Mouse (Mus musculus) embryonic facial prominence, embryonic 13.5 days (tissue): ENCODE results near the gene Cela2a. TPM values are rescaled to one million over a fixed set of nuclear protein-coding genes. Genes with fewer than 3 reads are reported as not detected.
A peak's percentile ranks its signal among the peaks of the same experiment; 100 is the strongest.

Experiments used
- ATAC-seq: fragments of 200-750 bp; cut with Nextera tagmentation; 2 replicates; pipeline ENCODE4 v1.8.0; 2017; ENCODE audit warnings: low read depth; ENCODE audit not compliant: insufficient number of reproducible peaks, insufficient read depth, low FRiP score, low TSS enrichment
- H3K27ac ChIP-seq: fragments of 300-500 bp; sonication (generic); 2 replicates; pipeline ENCODE4 v1.5.1; 2015; ENCODE audit warnings: moderate library complexity, mild to moderate bottlenecking, inconsistent platforms
- H3K27me3 ChIP-seq: fragments of 300-500 bp; sonication (generic); 2 replicates; pipeline ENCODE4 v1.6.1; 2015; ENCODE audit warnings: mild to moderate bottlenecking, inconsistent platforms
- H3K36me3 ChIP-seq: fragments of 300-500 bp; sonication (generic); 2 replicates; pipeline ENCODE4 v1.6.1; 2015; ENCODE audit warnings: mild to moderate bottlenecking, inconsistent platforms
- H3K4me1 ChIP-seq: fragments of 300-500 bp; sonication (generic); 2 replicates; pipeline ENCODE4 v1.6.1; 2015; ENCODE audit warnings: inconsistent platforms
- H3K4me2 ChIP-seq: fragments of 300-500 bp; sonication (generic); 2 replicates; pipeline ENCODE4 v1.6.1; 2015; ENCODE audit warnings: moderate library complexity, mild to moderate bottlenecking, inconsistent platforms
- H3K4me3 ChIP-seq: fragments of 300-500 bp; sonication (generic); 2 replicates; pipeline ENCODE4 v1.5.1; 2015; ENCODE audit warnings: mild to moderate bottlenecking, inconsistent platforms
- H3K9ac ChIP-seq: fragments of 300-500 bp; sonication (generic); 2 replicates; pipeline ENCODE4 v1.6.1; 2015; ENCODE audit warnings: mild to moderate bottlenecking, inconsistent platforms
- H3K9me3 ChIP-seq: fragments of 300-500 bp; sonication (generic); 2 replicates; pipeline ENCODE4 v1.6.1; 2016; ENCODE audit warnings: inconsistent platforms
- WGBS: fragments of 180-500 bp; shearing (Covaris S2); methylation state at CpG from one replicate; pipeline ENCODE4 v1.1.7; 2015; ENCODE audit warnings: mixed read lengths; 5-methylcytosine and 5-hydroxymethylcytosine counted together
- polyA plus RNA-seq: library from polyadenylated mRNA; unstranded; fragments of >200 nt; fragmentation: Nextera tagmentation; extraction: Ambion mirVana; gene quantifications from 2 replicates; pipeline ENCODE4 v1.2.1, GENCODE M21; 2015

Gene Cela2a
- polyA plus RNA-seq, 1 experiment from 2014 or later, result not detected

DNA sequence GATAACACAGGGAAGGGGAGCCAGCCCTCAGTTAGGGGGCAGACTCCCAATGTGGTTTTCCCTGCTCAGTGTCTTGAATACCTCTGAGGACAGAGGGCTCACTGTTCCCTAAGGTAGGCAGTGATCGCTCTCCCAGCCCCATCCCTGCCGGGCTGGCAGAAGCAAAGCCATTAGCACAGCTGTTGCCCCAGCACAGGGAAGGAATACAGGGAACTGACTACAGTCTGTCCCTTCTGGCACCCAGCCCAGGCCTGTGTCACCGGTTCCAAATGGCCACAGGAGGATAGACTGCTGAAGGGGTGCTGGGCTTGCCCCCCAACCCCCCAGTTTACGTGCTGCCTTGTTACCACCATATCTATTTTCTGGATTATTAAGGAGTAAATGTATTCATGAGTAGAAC lies 41.5 kb upstream of the Cela2a start:
- no peak for ATAC-seq
- peak overlapping the region; percentile 68 for H3K27ac ChIP-seq
- H3K36me3 ChIP-seq, result 0 out of 2 replicates have a peak, but pooled peaks cover 5% of the 10 kb centered on the region
- no peak overlapping the region for H3K4me3 ChIP-seq
- no peaks in the 10 kb centered on the region for H3K27me3 ChIP-seq
- H3K9me3 ChIP-seq, result no peaks in the 10 kb centered on the region
- 33% methylated on average over 4 of the region's 4 CpGs for WGBS
- peak overlapping the region; percentile 27 for H3K9ac ChIP-seq
- peaks cover 36% of the 10 kb centered on the region for H3K4me1 ChIP-seq
- H3K4me2 ChIP-seq, result peak overlapping the region; percentile 18

DNA sequence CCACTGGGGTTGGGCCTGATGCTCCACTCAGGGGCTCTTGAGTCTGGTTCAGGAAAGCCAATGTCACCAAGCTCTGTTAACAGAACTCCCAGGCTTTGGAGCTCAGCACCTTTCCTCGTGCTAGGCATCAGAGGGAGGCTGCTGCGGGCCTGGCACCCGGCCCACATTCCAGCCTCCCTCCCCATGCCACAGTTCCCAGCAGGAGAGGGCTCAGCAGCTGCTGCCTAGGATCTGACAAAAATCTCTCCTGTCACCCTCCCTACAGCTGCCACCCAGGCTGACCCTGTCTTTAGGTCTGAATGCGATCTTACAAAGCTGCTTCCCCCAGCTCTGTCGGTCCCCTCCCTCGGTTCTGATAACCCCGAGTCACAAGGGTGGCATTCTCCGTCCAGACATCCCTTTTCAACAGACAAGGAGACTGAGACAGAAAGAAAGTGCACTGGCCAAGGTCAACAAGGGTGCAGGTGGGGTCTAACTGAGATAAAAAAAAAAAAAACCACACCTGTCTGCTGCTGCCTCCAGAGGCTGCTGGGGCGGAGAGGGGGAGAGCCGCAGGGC lies 41.1 kb upstream of the Cela2a start:
- Histone ChIP-seq H3K27ac (peak overlapping the region; percentile 68), H3K9me3 (no peaks in the 10 kb centered on the region), H3K36me3 (0 out of 2 replicates have a peak, but pooled peaks cover 5% of the 10 kb centered on the region), H3K27me3 (no peaks in the 10 kb centered on the region), H3K4me2 (peak overlapping the region; percentile 18), H3K9ac (peak overlapping the region; percentile 27; the same call in 1 of the 2 replicates), H3K4me1 (peaks cover 33% of the 10 kb centered on the region), H3K4me3 (no peak overlapping the region)
- WGBS, result 24% methylated on average over 10 of the region's 10 CpGs
- peak; percentile 72 for ATAC-seq

DNA sequence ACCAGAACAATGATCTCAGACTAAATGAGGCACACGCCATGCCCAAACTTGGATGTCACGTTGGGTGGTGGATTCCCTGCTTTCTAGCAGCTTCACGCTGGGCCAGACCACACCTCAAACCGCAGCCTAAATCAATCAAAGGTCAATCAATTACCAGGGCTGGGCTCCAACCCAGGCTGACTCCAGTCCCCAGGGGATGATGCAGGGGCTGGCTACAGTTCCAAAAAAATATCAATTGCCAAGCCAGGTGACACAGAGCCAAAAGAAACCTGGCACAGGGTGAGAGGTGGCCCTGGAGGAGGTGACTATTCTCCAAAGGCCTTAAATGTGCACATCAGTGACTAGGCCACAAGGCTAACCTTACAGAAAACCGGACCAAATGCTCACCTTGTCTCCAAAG lies 39.6 kb upstream of the Cela2a start:
- ATAC-seq, result no peak
- peaks cover 10% of the 10 kb centered on the region for H3K36me3 ChIP-seq
- H3K4me1 ChIP-seq, result peaks cover 29% of the 10 kb centered on the region
- 88% methylated on average over 5 of the region's 5 CpGs for WGBS
- H3K4me3 ChIP-seq, result no peak overlapping the region
- H3K4me2 ChIP-seq, result no peak overlapping the region
- H3K9me3 ChIP-seq, result no peaks in the 10 kb centered on the region
- H3K27me3 ChIP-seq, result no peaks in the 10 kb centered on the region
- H3K27ac ChIP-seq, result no peak overlapping the region
- no peak overlapping the region for H3K9ac ChIP-seq

DNA sequence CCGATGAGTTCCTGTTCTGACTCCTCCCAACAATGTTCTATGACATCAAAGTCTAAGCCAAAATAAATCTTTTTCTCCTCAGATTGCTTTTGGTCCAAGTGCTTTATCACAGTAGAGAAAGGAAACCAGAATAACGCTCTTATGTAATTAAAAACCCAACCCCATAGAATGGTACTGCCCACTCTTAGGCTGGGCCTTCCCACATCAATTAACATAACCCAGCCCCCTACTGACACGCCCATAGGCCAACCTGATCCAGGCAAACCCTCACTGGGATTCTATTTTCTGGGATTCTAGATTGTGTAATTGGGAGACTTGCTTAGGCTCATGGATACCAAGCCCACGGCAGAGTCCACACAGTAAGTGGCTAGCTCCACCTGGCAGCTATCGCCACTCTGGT lies 39.0 kb upstream of the Cela2a start:
- no peak overlapping the region for H3K9ac ChIP-seq
- no peaks in the 10 kb centered on the region for H3K9me3 ChIP-seq
- no peak overlapping the region for H3K4me3 ChIP-seq
- H3K27ac ChIP-seq, result no peak overlapping the region
- H3K27me3 ChIP-seq, result no peaks in the 10 kb centered on the region
- no peak for ATAC-seq
- no peak overlapping the region for H3K4me2 ChIP-seq
- H3K4me1 ChIP-seq, result peaks cover 29% of the 10 kb centered on the region
- H3K36me3 ChIP-seq, result peaks cover 16% of the 10 kb centered on the region
- 93% methylated on average over 5 of the region's 5 CpGs for WGBS

DNA sequence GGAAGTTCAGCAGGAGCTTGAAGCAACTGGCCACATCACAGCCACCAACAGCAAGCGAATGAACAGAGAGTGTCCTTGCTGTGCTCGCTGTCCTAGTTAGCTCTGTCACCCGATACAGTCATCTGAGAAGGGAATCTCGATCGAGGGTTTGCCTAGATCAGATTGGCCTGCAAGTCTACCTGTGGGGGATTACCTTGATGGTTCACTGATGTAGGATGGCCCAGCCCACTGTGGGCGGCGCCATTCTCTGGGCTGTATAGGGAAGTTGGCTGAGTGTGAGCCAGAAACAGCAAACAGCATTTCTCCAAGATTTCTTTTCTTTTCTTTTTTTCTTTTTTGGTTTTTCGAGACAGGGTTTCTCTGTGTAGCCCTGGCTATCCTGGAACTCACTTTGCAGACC lies 38.5 kb upstream of the Cela2a start:
- no peak for ATAC-seq
- H3K4me3 ChIP-seq, result no peak overlapping the region

DNA sequence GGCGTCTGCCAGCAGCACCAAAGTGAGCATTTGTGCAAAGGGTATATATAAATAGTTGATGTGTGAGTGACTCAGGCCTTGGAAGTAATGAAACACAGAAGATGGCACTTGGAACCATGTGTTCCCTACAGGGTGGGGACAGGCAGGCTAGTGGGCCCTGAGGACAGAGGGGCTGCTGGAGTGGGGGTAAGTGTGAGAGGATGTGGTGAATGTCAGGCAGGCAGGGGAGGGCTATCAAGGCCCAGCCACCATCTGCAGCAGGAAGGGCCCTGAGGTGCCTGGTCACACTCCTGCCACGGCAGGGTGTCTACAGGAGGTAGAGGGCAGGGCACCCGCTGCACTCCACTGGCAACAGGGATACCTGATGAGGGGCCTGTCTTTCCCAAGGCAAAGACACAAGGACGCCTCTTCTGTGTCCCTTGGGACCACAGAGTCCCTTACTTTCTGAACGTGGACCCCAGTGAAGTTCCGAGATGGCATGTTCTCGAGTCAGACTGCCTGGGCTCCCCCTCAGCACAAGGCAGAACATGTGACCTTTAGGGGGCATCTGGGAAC lies 37.8 kb upstream of the Cela2a start:
- ATAC-seq, result no peak
- peaks cover 28% of the 10 kb centered on the region for H3K36me3 ChIP-seq
- WGBS, result 86% methylated on average over 7 of the region's 7 CpGs
- no peak overlapping the region for H3K4me2 ChIP-seq
- no peaks in the 10 kb centered on the region for H3K27me3 ChIP-seq
- no peak overlapping the region for H3K9ac ChIP-seq
- H3K4me1 ChIP-seq, result peaks cover 29% of the 10 kb centered on the region
- H3K9me3 ChIP-seq, result no peaks in the 10 kb centered on the region
- no peak overlapping the region for H3K4me3 ChIP-seq
- no peak overlapping the region for H3K27ac ChIP-seq

More for the DNA sequence above, 38.5 kb upstream of the Cela2a start:
- H3K36me3 ChIP-seq, result peaks cover 21% of the 10 kb centered on the region
- H3K4me1 ChIP-seq, result peaks cover 29% of the 10 kb centered on the region
- no peak overlapping the region for H3K4me2 ChIP-seq
- no peaks in the 10 kb centered on the region for H3K9me3 ChIP-seq
- H3K9ac ChIP-seq, result no peak overlapping the region
- H3K27ac ChIP-seq, result no peak overlapping the region
- no peaks in the 10 kb centered on the region for H3K27me3 ChIP-seq
- 89% methylated on average over 8 of the region's 8 CpGs for WGBS

DNA sequence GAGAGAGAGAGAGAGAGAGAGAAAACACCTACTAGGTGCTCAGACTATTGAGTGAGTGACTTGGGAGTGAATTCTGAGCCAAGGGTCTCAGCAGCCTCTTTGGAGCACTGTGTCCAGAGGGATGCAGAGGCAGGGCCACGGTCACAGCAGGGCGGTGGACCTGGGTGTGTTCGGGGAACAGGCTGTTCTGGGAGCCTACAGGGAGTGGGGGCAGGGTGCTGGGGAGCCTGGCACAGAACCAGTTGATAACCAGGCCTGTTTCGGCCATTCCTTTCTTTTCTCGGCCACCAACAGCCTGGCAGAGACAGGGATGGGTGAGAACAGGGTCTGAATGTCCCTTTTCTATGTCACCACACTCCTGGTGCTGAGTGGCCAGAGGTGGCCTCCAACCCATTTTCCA lies 36.9 kb upstream of the Cela2a start:
- Histone ChIP-seq H3K4me1 (peaks cover 22% of the 10 kb centered on the region), H3K9ac (0 out of 2 replicates have a peak overlapping the region, but pooled peaks have one; percentile 16)

DNA sequence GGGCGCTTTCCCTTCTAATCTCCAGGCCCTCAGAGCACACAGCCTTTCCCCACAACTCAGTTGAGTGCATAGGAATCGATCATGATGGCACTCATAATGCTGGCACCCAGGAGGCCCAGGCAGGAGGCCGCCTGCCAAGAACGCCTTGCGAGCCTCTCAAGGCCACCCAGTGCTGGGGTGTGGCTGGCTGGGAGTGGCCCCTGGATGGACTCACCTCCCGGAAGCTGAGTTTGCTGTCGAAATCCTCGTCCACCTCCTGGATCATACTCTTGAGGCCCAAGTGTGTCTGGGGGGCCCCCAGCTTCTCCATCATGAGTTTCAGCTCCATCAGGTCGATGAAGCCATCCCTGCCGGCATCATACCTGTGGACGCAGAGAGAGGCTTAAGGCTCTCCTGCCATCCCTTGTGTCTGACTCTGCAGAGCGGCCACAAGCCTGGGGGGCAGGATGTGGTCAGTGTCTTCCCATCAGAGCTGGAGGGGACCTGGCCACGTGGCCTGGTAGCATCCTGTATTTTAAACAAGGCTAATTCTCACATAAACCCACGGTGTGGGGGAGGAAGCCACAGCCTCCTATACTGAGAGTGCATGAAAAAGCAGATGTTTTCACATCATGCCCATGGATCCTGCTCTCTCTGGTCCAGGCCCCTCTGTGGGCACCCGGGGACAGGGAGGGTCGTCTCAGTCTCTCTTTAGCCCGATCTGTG lies 35.8 kb upstream of the Cela2a start:
- peaks cover 13% of the 10 kb centered on the region for H3K4me1 ChIP-seq
- no peaks in the 10 kb centered on the region for H3K9me3 ChIP-seq
- no peak overlapping the region for H3K4me3 ChIP-seq
- H3K9ac ChIP-seq, result no peak overlapping the region
- no peak overlapping the region for H3K27ac ChIP-seq
- no peak for ATAC-seq
- no peak overlapping the region for H3K4me2 ChIP-seq
- 86% methylated on average over 17 of the region's 17 CpGs for WGBS
- no peaks in the 10 kb centered on the region for H3K27me3 ChIP-seq
- H3K36me3 ChIP-seq, result peaks cover 31% of the 10 kb centered on the region

More for the DNA sequence above, 36.9 kb upstream of the Cela2a start:
- H3K27me3 ChIP-seq, result no peaks in the 10 kb centered on the region
- H3K27ac ChIP-seq, result no peak overlapping the region
- no peaks in the 10 kb centered on the region for H3K9me3 ChIP-seq
- 83% methylated on average over 5 of the region's 5 CpGs for WGBS
- H3K4me3 ChIP-seq, result no peak overlapping the region
- no peak overlapping the region for H3K4me2 ChIP-seq
- H3K36me3 ChIP-seq, result peaks cover 31% of the 10 kb centered on the region
- no peak for ATAC-seq

DNA sequence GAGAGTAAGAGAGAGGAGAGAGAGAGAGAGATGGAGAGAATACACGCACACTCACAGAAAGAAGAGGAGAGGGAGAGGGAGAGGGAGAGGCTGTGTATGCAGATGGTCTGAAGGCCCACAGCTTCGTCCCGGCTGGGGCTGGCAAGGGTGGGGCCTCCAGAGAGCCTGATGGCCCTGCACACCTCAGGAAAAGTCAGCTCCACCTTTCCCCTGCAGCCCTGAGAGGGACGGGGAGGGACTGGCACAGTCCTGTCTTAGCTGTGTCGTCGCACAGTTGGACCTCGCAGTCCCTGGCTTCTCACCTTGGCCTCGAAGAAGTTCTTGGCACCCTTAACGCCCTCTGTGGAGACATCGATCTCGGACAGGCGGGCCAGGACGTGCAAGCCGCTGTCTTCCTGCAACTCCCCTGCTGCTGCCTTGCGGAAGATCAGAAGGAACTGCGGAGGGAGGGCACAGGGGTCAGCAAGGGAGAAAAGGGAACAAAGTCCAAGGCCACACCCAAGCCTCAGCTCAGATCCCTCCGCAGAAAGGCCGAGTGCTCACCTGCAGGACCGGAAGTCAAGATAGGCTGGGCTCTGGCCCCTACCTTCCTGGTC lies 34.4 kb upstream of the Cela2a start:
- ATAC-seq, result no peak
- WGBS, result 78% methylated on average over 19 of the region's 19 CpGs

DNA sequence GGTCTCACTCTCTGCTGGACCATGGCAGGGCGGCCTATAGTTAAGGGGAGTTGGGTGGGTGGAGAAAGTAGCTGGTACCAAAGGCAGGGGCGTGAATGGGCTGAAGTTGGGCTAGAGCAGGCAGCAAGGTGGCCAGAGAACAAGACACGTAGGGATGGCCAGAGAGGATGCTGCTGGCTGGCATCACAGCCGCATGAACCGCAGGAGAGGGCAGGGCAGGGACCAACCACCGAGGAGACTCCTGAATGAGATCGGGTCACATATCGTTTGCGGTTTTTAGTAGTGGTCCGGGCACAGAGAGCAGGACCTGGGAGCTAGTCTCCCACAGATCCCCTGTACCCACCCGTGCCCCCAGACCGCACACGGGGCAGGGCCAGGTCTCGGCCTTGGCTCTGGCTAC lies 33.4 kb upstream of the Cela2a start:
- H3K4me1 ChIP-seq, result peaks cover 7% of the 10 kb centered on the region; the same call in 1 of the 2 replicates
- 92% methylated on average over 14 of the region's 14 CpGs for WGBS
- H3K4me3 ChIP-seq, result no peak overlapping the region
- peaks cover 31% of the 10 kb centered on the region for H3K36me3 ChIP-seq
- no peaks in the 10 kb centered on the region for H3K9me3 ChIP-seq
- no peak overlapping the region for H3K27ac ChIP-seq
- H3K9ac ChIP-seq, result no peak overlapping the region
- H3K27me3 ChIP-seq, result no peaks in the 10 kb centered on the region
- no peak for ATAC-seq
- no peak overlapping the region for H3K4me2 ChIP-seq

More for the DNA sequence above, 34.4 kb upstream of the Cela2a start:
- peaks cover 31% of the 10 kb centered on the region for H3K36me3 ChIP-seq
- 0 out of 2 replicates have a peak overlapping the region, but pooled peaks have one; percentile 16 for H3K9ac ChIP-seq
- H3K4me1 ChIP-seq, result peaks cover 7% of the 10 kb centered on the region; the same call in 1 of the 2 replicates
- H3K27me3 ChIP-seq, result no peaks in the 10 kb centered on the region
- no peak overlapping the region for H3K4me3 ChIP-seq
- H3K4me2 ChIP-seq, result no peak overlapping the region
- H3K9me3 ChIP-seq, result no peaks in the 10 kb centered on the region
- no peak overlapping the region for H3K27ac ChIP-seq

DNA sequence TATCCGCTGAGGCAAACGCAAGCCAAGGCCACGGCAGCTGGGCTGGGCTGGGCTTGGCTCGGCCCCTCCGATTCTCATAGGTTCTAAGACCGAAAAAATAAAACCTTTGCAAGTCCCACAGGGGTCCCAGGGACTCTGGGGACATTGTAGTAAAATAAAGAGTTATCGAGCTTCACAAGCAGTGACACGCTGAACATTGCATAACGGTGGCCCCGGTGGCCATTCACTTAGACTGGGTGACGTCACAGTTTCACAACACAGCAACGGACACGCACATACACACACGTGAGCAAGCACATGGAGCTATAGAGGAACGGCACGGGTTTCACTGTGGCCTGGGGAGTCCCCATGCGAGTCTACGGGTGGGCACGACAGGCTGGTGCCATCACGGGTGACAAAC lies 32.5 kb upstream of the Cela2a start:
- H3K27ac ChIP-seq, result no peak overlapping the region
- peaks cover 3% of the 10 kb centered on the region; the same call in 1 of the 2 replicates for H3K4me1 ChIP-seq
- H3K27me3 ChIP-seq, result no peaks in the 10 kb centered on the region

More for the DNA sequence above, 32.5 kb upstream of the Cela2a start:
- peaks cover 31% of the 10 kb centered on the region for H3K36me3 ChIP-seq
- ATAC-seq, result no peak
- no peak overlapping the region for H3K4me3 ChIP-seq
- 92% methylated on average over 20 of the region's 20 CpGs for WGBS
- no peak overlapping the region for H3K9ac ChIP-seq
- H3K9me3 ChIP-seq, result no peaks in the 10 kb centered on the region
- no peak overlapping the region for H3K4me2 ChIP-seq
